Mouse (Mus musculus) gastrocnemius, postnatal 36 days (tissue): Measurements from ENCODE around the gene Heatr9. TPM values are rescaled to one million over a fixed set of nuclear protein-coding genes. Genes with fewer than 3 reads are reported as not detected.
A peak's percentile ranks its signal among the peaks of the same experiment; 100 is the strongest.
"Not testable (repeated sequence)": the region's sequence is repeated elsewhere in the genome, so short reads cannot be mapped to it uniquely, and the experiment has no call there.

Experiments used
- DNase-seq, 2 experiments: peaks; one replicate each; pipeline ENCODE4 v3.0.0; 2022
- intact Hi-C: fragments of 180-260 bp; cut with DNase I; formaldehyde crosslinking; loops from one replicate; pipeline ENCODE4 v1.15.1; 2025
- long read RNA-seq, 2 experiments: library from polyadenylated mRNA; stranded (forward); transcript quantifications; one replicate each; pipeline ENCODE4 v2.0.0; 2021
- total RNA-seq, 2 experiments: library from RNA; stranded (reverse); gene quantifications; 2 replicates each; pipeline ENCODE4 v1.2.3; 2021

The Heatr9 gene
- total RNA-seq, result not detected
- long read RNA-seq, experiment 1, result 0 reads
- long read RNA-seq, experiment 2, result 0 reads

- no peak for DNase-seq
- intact Hi-C loops, result no loop called here
Measured at GRCm38 (mm10) chr11:83522075-83522474, at the start of gene Heatr9. Heatr9 (minus strand) TSS chr11:83522175.

DNA sequence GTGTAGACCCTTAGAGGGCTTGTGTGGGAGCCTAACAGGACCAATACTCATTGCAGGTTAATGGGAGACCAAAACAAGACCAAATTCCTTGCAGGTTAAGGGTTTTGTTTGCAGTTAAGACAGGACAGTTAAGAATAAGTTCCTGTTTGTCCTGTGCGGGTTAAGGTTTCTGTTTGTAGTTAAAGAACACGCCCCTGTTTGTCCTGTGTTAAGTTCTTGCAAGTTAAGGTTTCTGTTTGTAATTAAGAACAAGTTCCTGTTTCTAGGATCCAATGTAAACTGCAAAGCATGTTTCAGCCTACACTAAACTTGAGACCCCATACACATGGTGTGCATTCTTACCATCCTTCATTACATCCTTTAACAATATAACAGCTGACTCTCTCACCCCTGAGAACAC is 48.2 kb upstream of the Heatr9 start:
- no peak for DNase-seq
- intact Hi-C loops, result no loop called here

DNA sequence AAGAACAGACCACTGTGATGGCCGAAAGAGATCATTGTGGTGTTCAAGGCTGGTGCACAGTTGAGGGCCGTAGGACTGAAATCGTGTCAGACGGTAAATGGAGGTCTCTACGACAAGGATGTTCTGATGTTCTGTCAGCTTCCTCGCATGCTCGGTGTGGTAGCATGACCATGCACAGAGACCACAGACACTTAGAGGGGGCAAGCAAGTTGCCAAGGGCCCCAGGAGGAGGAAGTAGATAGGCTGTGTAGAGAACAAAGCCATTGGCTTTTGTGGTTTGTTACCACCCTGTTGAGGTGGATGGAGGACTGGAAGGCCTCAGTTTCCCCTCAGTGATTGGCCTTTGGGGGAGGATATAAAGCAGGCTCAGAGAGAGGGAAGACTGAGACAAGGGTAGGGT is 47.3 kb upstream of the Heatr9 start:
- intact Hi-C loops, result no loop called here
- DNase-seq, result no peak

- intact Hi-C loops, result no loop called here
- no peak for DNase-seq
Measured at GRCm38 (mm10) chr11:83568786-83569185, 46.8 kb upstream of the Heatr9 start.

DNA sequence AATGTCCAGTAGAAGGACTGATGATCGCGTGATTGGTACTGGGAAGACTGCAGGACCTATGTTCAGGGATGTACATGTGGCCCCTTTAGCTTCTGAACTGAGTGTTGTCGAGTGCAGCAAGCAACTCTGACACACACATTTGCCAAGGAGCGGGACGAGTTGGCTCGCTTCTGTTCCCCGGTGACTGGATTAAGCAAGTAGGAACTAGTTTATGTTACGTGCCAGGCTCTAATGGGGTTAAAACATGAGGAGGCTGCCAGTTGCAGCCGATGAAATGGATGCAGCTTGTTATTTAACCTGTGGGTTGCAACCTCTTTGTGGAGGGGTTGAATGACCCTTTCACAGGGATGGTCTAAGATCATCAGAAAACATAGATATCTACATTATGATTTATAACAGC is 46.1 kb upstream of the Heatr9 start:
- intact Hi-C loops, result no loop called here

DNA sequence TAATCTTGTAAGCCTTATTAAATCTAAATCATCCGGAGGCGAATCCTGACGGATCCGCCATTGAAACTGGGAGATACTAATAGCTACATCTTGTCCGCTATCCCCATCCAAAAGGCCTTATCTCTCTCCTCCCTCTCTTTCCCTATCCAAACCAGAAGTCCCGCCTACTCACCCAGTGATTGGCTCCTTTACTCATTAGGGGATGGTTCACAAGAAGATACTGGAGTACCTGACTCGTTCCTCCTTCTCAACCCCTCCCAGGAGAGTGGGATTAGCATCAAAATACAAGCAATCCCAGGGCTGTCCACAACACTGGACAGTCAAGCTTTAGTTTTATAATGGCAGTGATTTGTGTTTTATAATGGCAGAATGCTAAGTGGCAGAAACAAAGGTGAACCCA is 45.3 kb upstream of the Heatr9 start:
- intact Hi-C loops, result no loop called here

More for the DNA sequence above, 46.1 kb upstream of the Heatr9 start:
- no peak for DNase-seq

GRCm38 (mm10) chr11:83566617-83567016 is 44.6 kb upstream of the Heatr9 start:
- DNase-seq, result no peak

More for the DNA sequence above, 45.3 kb upstream of the Heatr9 start:
- no peak for DNase-seq

GRCm38 (mm10) chr11:83563754-83564153 is 41.8 kb upstream of the Heatr9 start:
- intact Hi-C loops, result no loop called here
- DNase-seq, result peak; percentile 21 to 33

More at GRCm38 (mm10) chr11:83566617-83567016, 44.6 kb upstream of the Heatr9 start:
- intact Hi-C loops, result no loop called here

- DNase-seq, result no peak
- intact Hi-C loops, result no loop called here
Measured at GRCm38 (mm10) chr11:83562311-83562887, 40.4 kb upstream of the Heatr9 start.

DNA sequence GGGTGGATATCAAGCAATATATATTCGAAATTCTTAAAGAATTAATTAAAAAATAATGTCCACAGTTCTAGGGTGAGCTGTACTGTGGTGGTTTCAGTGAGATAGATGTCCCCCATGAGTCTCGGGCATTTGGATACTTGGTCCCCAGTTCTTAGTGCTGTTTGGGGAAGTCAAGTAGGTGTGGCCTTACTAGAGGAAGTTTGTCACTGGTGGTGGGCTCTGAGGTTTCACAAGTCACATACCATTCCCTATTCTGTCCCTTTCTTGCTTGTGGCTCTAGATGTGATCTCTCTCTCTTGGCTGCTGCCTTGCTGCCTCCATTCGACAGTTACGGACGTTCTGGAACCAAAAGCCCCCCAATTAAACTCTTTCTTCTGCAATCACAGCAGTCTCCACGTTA is 38.4 kb upstream of the Heatr9 start:
- no peak for DNase-seq
- intact Hi-C loops, result no loop called here

GRCm38 (mm10) chr11:83557074-83557473 is 35.1 kb upstream of the Heatr9 start:
- no peak for DNase-seq
- intact Hi-C loops, result no loop called here

GRCm38 (mm10) chr11:83556085-83556781 is 34.3 kb upstream of the Heatr9 start:
- DNase-seq, result no peak
- intact Hi-C loops, result loop anchor here (1.0 kb wide), 1 partner anchor 183 kb away; no protein-coding TSS in a partner anchor

DNA sequence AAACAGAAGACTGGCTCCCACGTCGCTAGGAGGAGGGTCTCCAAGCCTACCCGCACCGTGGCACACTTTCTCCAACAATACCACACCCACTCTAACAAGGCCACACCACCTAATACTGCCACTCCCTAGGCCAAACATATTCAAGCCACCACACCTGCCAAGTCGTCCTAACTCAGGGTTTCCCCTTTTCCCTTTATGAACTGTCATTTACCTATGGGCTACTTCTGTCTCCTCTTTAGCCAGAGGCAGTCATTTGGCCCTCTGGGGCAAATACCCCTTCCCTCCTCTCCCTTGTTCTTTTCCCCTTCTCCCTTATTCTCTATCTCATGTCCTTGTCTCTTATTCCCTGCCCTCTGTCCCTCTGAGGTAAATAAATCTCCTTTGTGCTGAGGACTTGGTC is 29.7 kb upstream of the Heatr9 start:
- no peak for DNase-seq
- intact Hi-C loops, result no loop called here

- intact Hi-C loops, DNase-seq: not testable (repeated sequence)
Measured at GRCm38 (mm10) chr11:83551037-83551436, 29.1 kb upstream of the Heatr9 start.

DNA sequence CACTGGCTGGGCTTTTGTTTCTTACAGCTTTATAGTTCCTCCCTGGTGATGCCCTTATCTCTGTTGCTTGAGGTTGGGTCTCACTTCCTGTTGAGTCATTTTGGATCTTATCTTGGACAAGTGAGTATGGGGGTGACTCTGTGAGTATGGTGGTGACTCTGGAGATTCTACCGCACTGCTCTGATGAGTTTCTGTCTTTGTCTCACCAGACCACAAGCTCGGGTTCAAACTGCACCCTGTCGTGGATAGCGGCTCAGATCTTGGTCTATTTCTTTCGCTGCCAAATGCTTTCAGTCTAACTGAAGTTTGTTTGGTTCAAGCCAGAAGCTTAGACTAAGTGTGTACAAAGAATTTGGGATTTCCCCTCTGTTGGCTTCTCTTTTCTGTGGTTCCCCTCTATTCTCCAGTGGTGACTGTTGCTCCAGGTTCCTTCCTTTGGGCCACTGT is 28.2 kb upstream of the Heatr9 start:
- intact Hi-C loops, result no loop called here

DNA sequence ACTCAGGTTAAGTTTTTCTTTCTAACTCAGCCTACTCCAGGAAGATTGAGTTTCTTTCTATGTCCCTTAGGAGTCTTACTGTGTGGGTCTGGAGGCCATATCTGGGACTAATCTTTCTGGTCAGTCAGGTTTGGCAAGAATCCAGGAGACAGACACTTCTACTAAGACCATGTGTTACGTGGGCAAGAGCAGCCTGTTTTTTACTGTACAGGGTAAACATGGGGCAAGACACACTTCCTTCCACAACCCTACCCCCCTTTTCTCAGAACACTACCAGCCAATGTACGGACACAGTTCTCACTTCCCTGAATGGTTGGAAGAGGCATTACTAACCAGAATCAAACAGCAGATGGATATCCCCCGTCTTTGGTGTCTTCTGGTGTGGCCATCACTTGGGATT is 22.2 kb upstream of the Heatr9 start:
- DNase-seq, result no peak
- intact Hi-C loops, result no loop called here

More for the DNA sequence above, 28.2 kb upstream of the Heatr9 start:
- DNase-seq, result no peak

DNA sequence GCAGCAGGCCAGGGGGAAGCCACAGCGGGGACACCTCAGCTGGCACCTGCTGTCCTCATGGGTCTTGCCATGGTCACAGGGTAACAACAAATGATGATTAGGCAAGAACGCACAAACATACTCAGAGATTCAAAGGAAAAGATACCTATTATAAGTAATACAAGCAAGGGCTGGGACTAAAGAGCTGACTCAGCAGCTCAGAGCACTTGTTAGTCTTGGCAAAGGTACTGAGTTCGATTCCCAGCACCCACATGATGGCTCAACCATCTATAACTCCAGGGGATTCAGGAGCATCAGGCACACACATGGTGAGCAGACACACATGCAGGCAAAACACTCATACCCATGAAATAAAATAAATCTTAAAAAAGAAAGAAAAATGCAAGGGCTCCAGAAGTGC is 19.4 kb upstream of the Heatr9 start:
- DNase-seq, result no peak
- intact Hi-C loops, result no loop called here

GRCm38 (mm10) chr11:83540931-83541330 is 19.0 kb upstream of the Heatr9 start:
- no peak for DNase-seq
- intact Hi-C loops, result no loop called here

- no peak for DNase-seq
- intact Hi-C loops, result no loop called here
Measured at GRCm38 (mm10) chr11:83538705-83539314, 16.8 kb upstream of the Heatr9 start.

- intact Hi-C loops, result no loop called here
- no peak for DNase-seq
Measured at GRCm38 (mm10) chr11:83536831-83537230, 14.9 kb upstream of the Heatr9 start.

- DNase-seq, result peak; percentile 59 to 68
- intact Hi-C loops, result no loop called here
Measured at GRCm38 (mm10) chr11:83534609-83535423, 12.8 kb upstream of the Heatr9 start.
